Comparison of ENCODE assay signal across 16 mouse cellular contexts in genomic region chr2:140169057-140169456, GRCm38 (mm10). TPM values are rescaled to one million over a fixed set of nuclear protein-coding genes. Genes with fewer than 3 reads are reported as not detected.
DNase-seq lines count a peak whose midpoint lies in the region; ATAC-seq and TF ChIP-seq lines count a peak whose summit lies in the region.
"Had no signal": no experiment of that assay in that cellular context is flagged by ENCODE, and none has a peak within 500 bp of the region (broad histone marks: within the 10 kb centered on the region; RNA-seq: fewer than 3 reads in every experiment).

No protein-coding gene starts in this region.

- WGBS in intestine, embryonic 14.5 days, result 76% methylated on average over 1 of the region's 1 CpGs
- WGBS in intestine, embryonic 16.5 days, result 76% methylated on average over 1 of the region's 1 CpGs
- 79% methylated on average over 1 of the region's 1 CpGs for WGBS in limb, embryonic 12.5 days

- DNase-seq in intestine, embryonic 14.5 days (ENCODE audit: low spot score), result no peak
- peak; percentile 21 for DNase-seq in 3T3-L1 (ENCODE audit: low read depth, low spot score)
- DNase-seq: cerebellum, adult 9-11 months; lung, postnatal 14 days; spleen, adult 18-20 months had no signal

- peaks cover 15% of the 10 kb centered on the region for H3K4me1 ChIP-seq in intestine, embryonic 14.5 days (replicated peaks; ENCODE audit: control insufficient read depth, insufficient read depth, low read length)
- peaks cover 7% of the 10 kb centered on the region; the same call in 1 of the 2 replicates for H3K4me1 ChIP-seq in intestine, embryonic 16.5 days (ENCODE audit: control insufficient read depth, insufficient read depth, low read length)
- peaks cover 25% of the 10 kb centered on the region for H3K4me1 ChIP-seq in E14TG2a.4 (replicated peaks; ENCODE audit: low read depth, low read length)
- H3K4me1 ChIP-seq in limb, embryonic 12.5 days (replicated peaks), result peaks cover 10% of the 10 kb centered on the region

- peaks cover 36% of the 10 kb centered on the region for H3K36me3 ChIP-seq in intestine, embryonic 14.5 days (ENCODE audit: control insufficient read depth, insufficient read depth, low read length)
- no peaks in the 10 kb centered on the region for H3K36me3 ChIP-seq in intestine, embryonic 16.5 days (ENCODE audit: control insufficient read depth, insufficient read depth, low read length)
- H3K36me3 ChIP-seq in E14TG2a.4 (ENCODE audit: insufficient read depth, low read length), result peaks cover 29% of the 10 kb centered on the region
- peaks cover 32% of the 10 kb centered on the region for H3K36me3 ChIP-seq in limb, embryonic 12.5 days

- H3K27ac ChIP-seq in intestine, embryonic 14.5 days (ENCODE audit: low read depth), result no peak overlapping the region
- H3K27ac ChIP-seq in intestine, embryonic 16.5 days (ENCODE audit: low read length), result no peak overlapping the region
- H3K27ac ChIP-seq in limb, embryonic 12.5 days, result no peak overlapping the region

- no peak for TF ChIP-seq CTCF in E14TG2a.4 (conservative IDR thresholded peaks at IDR 0.05; ENCODE audit: low read length)

- H3K4me3 ChIP-seq in intestine, embryonic 14.5 days (ENCODE audit: low read depth, low read length), result peak overlapping the region; percentile 100; the same call in 1 of the 2 replicates
- H3K4me3 ChIP-seq in intestine, embryonic 16.5 days (ENCODE audit: low read length), result no peak overlapping the region
- peak overlapping the region; percentile 99 for H3K4me3 ChIP-seq in E14TG2a.4 (replicated peaks; ENCODE audit: low read length)
- H3K4me3 ChIP-seq in limb, embryonic 12.5 days (replicated peaks), result no peak overlapping the region; the same call in 1 of the 2 replicates

- H3K4me2 ChIP-seq in intestine, embryonic 14.5 days (ENCODE audit: low read length), result peak overlapping the region; percentile 79
- no peak overlapping the region for H3K4me2 ChIP-seq in intestine, embryonic 16.5 days (ENCODE audit: low read depth, low read length)
- peak overlapping the region; percentile 77; the same call in 1 of the 2 replicates for H3K4me2 ChIP-seq in limb, embryonic 12.5 days

- no peaks in the 10 kb centered on the region for H3K9me3 ChIP-seq in intestine, embryonic 14.5 days (ENCODE audit: control insufficient read depth, low read length)
- H3K9me3 ChIP-seq in intestine, embryonic 16.5 days (ENCODE audit: control insufficient read depth, low read length), result no peaks in the 10 kb centered on the region
- no peaks in the 10 kb centered on the region for H3K9me3 ChIP-seq in E14TG2a.4 (ENCODE audit: low read length)
- H3K9me3 ChIP-seq in limb, embryonic 12.5 days, result no peaks in the 10 kb centered on the region
- H3K9me3 ChIP-seq: heart, embryonic 12.5 days had no signal

- no peak overlapping the region for H3K9ac ChIP-seq in intestine, embryonic 14.5 days (ENCODE audit: low read length)
- no peak overlapping the region for H3K9ac ChIP-seq in intestine, embryonic 16.5 days (ENCODE audit: low read depth, low read length)
- H3K9ac ChIP-seq in limb, embryonic 12.5 days (replicated peaks), result no peak overlapping the region

- no peaks in the 10 kb centered on the region for H3K27me3 ChIP-seq in intestine, embryonic 14.5 days (replicated peaks; ENCODE audit: control insufficient read depth, insufficient read depth, low read length)
- no peaks in the 10 kb centered on the region for H3K27me3 ChIP-seq in intestine, embryonic 16.5 days (replicated peaks; ENCODE audit: control insufficient read depth, insufficient read depth, low read length)
- no peaks in the 10 kb centered on the region for H3K27me3 ChIP-seq in E14TG2a.4 (ENCODE audit: insufficient read depth, low read length)
- H3K27me3 ChIP-seq in limb, embryonic 12.5 days, result no peaks in the 10 kb centered on the region
- H3K27me3 ChIP-seq: heart, embryonic 12.5 days had no signal

- no peak for ATAC-seq in intestine, embryonic 14.5 days (replicated peaks; ENCODE audit: low FRiP score, low TSS enrichment, low read depth)
- no peak for ATAC-seq in intestine, embryonic 16.5 days
- no peak for ATAC-seq in limb, embryonic 12.5 days (ENCODE audit: insufficient number of reproducible peaks, insufficient read depth, low FRiP score, low TSS enrichment, low read depth)
- no peak for ATAC-seq in monocyte, adult 5-6 weeks (replicated peaks; ENCODE audit: insufficient number of reproducible peaks, low FRiP score, low TSS enrichment, poor library complexity, severe bottlenecking)
- ATAC-seq in inflammation-experienced regulatory T-cells, adult 6 months, result no peak
- ATAC-seq: activated CD4-positive, CD25-positive, alpha-beta regulatory T cell, adult 4 months had no signal

RNA-seq across cellular contexts. Expression of gene Esf1, which starts 1.3 kb away (rescaled TPM):
- 25.5 and 26.8 TPM in 2 replicates for polyA plus RNA-seq in intestine, embryonic 14.5 days (2014; fragmentation: Nextera tagmentation; extraction: Ambion mirVana)
- polyA plus RNA-seq in intestine, embryonic 16.5 days (2015; fragmentation: Nextera tagmentation; extraction: Ambion mirVana), result 16.9 and 21.9 TPM in 2 replicates
- polyA plus RNA-seq in limb, embryonic 12.5 days (2016; fragmentation: Nextera tagmentation; extraction: Ambion mirVana), result 34.1 and 35.9 TPM in 2 replicates
- 54.4 to 62.5 TPM (median 54.8 TPM) in 3 replicates for total RNA-seq in monocyte, adult 5-6 weeks (2017)
- 10 to 100 TPM; 25.4 to 33.2 (median 30.9) TPM for polyA plus RNA-seq in inflammation-experienced regulatory T-cells, adult 6 months (2017; shearing (Covaris generic))

RNA-seq across cellular contexts. Expression of gene Ndufaf5, which starts 1.4 kb away (rescaled TPM):
- polyA plus RNA-seq in intestine, embryonic 14.5 days (2014; fragmentation: Nextera tagmentation; extraction: Ambion mirVana), result 24.2 and 24.3 TPM in 2 replicates
- polyA plus RNA-seq in intestine, embryonic 16.5 days (2015; fragmentation: Nextera tagmentation; extraction: Ambion mirVana), result 22.2 and 25.0 TPM in 2 replicates
- polyA plus RNA-seq in limb, embryonic 12.5 days (2016; fragmentation: Nextera tagmentation; extraction: Ambion mirVana), result 32.0 and 32.4 TPM in 2 replicates
- total RNA-seq in monocyte, adult 5-6 weeks (2017), result 9.9 to 14.1 TPM (median 13.9 TPM) in 3 replicates
- polyA plus RNA-seq in inflammation-experienced regulatory T-cells, adult 6 months (2017; shearing (Covaris generic)), result 10 to 100 TPM; 14.3 to 20.1 (median 17.2) TPM

RNA-seq across cellular contexts. Expression of gene Gm17374, which starts 17.2 kb away (rescaled TPM):
- not detected in 2 replicates for polyA plus RNA-seq in intestine, embryonic 14.5 days (2014; fragmentation: Nextera tagmentation; extraction: Ambion mirVana)
- polyA plus RNA-seq in intestine, embryonic 16.5 days (2015; fragmentation: Nextera tagmentation; extraction: Ambion mirVana), result not detected in 2 replicates
- polyA plus RNA-seq in limb, embryonic 12.5 days (2016; fragmentation: Nextera tagmentation; extraction: Ambion mirVana), result not detected in 2 replicates
- not detected in 3 replicates for total RNA-seq in monocyte, adult 5-6 weeks (2017)
- not detected for polyA plus RNA-seq in inflammation-experienced regulatory T-cells, adult 6 months (2017; shearing (Covaris generic))
- total RNA-seq: ES-E14; left cerebral cortex, adult 18-20 months had no signal
- polyA plus RNA-seq: activated CD4-positive, CD25-positive, alpha-beta regulatory T cell, adult 4 months; heart, embryonic 12.5 days; large intestine, adult 2 months; urinary bladder, adult 2 months had no signal

Comparison
In these comparisons a context has a peak if more than half of its experiments do, and no peak if none do; other contexts are left out.
1. H3K4me3 ChIP-seq: peak in intestine, embryonic 14.5 days (single experiment) and E14TG2a.4 (single experiment); none in intestine, embryonic 16.5 days (single experiment) and limb, embryonic 12.5 days (single experiment).